Mouse (Mus musculus): ENCODE measurements at regions not wholly inside any gene's neighbourhood (a gene's known extent, or its start where the extent isn't known, plus 50 kb on each side); places are given as distances from the start of the nearest gene placed in this dataset.

DNA sequence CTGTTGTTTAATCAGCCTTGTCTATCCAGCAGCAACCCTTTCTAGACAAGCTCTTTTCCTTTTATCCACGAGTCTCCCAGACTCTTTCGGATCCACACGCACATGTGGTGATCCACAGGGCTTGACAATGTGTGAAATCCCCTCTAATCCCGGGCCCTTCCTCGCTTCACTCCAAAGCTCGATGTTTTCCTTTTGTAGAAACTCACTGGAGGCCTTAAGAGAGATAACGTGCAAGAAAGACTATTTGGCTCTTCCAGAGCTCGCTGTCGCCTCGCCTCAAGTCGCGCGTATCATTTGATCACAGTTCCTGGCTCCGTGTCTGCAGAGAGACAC, 234.9 kb downstream of the Gm5426 start:
- H3K27ac ChIP-seq (ENCODE audit: low read length): no peak overlapping the region
- no peaks in the 10 kb centered on the region for H3K9me3 ChIP-seq (ENCODE audit: control insufficient read depth, low read length)
- no peak overlapping the region for H3K4me3 ChIP-seq (ENCODE audit: low read length)
- no peaks in the 10 kb centered on the region for H3K27me3 ChIP-seq (replicated peaks; ENCODE audit: control insufficient read depth, insufficient read depth, low read length)
- H3K36me3 ChIP-seq (ENCODE audit: control insufficient read depth, insufficient read depth, low read length): no peaks in the 10 kb centered on the region
- no peak overlapping the region for H3K4me2 ChIP-seq (ENCODE audit: low read depth, low read length)
- ATAC-seq: no peak
- WGBS: 81% methylated on average over 14 of the region's 14 CpGs
- no peak overlapping the region for H3K9ac ChIP-seq (ENCODE audit: low read depth, low read length)
- H3K4me1 ChIP-seq (ENCODE audit: control insufficient read depth, insufficient read depth, low read length): 0 out of 2 replicates have a peak, but pooled peaks cover 3% of the 10 kb centered on the region

DNA sequence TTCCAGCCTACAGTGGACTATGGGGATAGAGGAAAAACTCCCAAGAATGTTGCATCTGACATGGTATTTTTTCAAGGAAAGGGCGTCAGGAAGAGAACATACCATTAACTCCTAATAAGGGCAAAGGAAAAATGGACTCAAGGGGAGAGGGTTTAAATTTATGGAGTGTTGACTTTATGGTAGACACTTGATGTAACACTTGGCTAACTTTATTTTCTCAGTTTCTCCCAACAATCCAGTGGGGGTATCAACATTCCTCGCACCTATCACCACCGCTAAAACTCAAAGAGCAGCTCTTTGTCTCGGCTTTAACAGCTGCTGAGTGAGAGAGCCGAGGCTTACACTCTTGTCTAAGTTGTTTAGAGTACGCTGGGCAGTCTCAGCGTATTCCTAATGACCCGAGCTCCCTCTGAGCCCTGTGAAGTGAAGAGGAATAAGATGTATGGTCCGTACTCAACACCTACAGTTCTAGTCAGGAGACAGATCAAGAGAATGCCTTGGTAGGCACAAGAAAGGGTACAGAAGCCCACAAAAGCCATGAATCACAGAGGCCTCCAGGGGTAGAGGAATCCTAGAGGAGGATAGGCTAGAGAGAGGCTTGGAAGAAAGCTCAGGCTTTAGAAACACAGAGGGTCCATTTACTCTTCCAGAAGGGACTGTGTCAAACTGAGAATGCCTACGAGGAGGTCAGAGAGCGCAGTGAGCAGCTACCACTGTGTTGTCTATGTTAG, 236.4 kb downstream of the Gm5426 start:
- no peaks in the 10 kb centered on the region for H3K9me3 ChIP-seq (ENCODE audit: control insufficient read depth, low read length)
- peak; percentile 50; the same call in 1 of the 2 replicates for ATAC-seq
- H3K27ac ChIP-seq (ENCODE audit: low read length): peak overlapping the region; percentile 71
- 0 out of 2 replicates have a peak, but pooled peaks cover 3% of the 10 kb centered on the region for H3K4me1 ChIP-seq (ENCODE audit: control insufficient read depth, insufficient read depth, low read length)
- no peaks in the 10 kb centered on the region for H3K27me3 ChIP-seq (replicated peaks; ENCODE audit: control insufficient read depth, insufficient read depth, low read length)
- H3K9ac ChIP-seq (ENCODE audit: low read depth, low read length): no peak overlapping the region
- WGBS: 48% methylated on average over 11 of the region's 11 CpGs
- no peak overlapping the region for H3K4me2 ChIP-seq (ENCODE audit: low read depth, low read length)
- no peaks in the 10 kb centered on the region for H3K36me3 ChIP-seq (ENCODE audit: control insufficient read depth, insufficient read depth, low read length)
- no peak overlapping the region for H3K4me3 ChIP-seq (ENCODE audit: low read length)

DNA sequence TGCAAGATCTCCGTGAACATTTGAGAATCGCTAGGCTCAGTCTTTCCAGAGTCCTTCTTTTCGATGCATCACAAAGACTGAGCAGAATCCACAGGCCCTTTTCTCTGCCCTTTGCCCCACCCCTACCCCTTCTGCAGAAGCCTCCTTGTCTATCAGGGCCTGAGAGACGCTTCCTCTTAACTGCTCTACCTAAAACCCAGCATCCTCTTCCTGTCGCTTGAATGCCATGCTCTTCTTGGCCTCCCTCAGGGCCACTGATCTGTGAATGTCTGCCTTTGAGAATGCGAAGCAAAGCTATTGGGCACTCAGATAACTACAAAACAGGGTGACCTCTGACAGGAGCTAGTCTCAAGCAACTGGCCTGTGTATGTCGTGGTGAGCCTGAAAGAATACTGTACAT, 237.1 kb downstream of the Gm5426 start:
- H3K9me3 ChIP-seq (ENCODE audit: control insufficient read depth, low read length): no peaks in the 10 kb centered on the region
- 75% methylated on average over 7 of the region's 7 CpGs for WGBS
- H3K27ac ChIP-seq (ENCODE audit: low read length): peak overlapping the region; percentile 71
- H3K27me3 ChIP-seq (replicated peaks; ENCODE audit: control insufficient read depth, insufficient read depth, low read length): no peaks in the 10 kb centered on the region
- no peak overlapping the region for H3K4me2 ChIP-seq (ENCODE audit: low read depth, low read length)
- H3K9ac ChIP-seq (ENCODE audit: low read depth, low read length): no peak overlapping the region
- no peak overlapping the region for H3K4me3 ChIP-seq (ENCODE audit: low read length)
- H3K4me1 ChIP-seq (ENCODE audit: control insufficient read depth, insufficient read depth, low read length): 0 out of 2 replicates have a peak, but pooled peaks cover 3% of the 10 kb centered on the region
- no peaks in the 10 kb centered on the region for H3K36me3 ChIP-seq (ENCODE audit: control insufficient read depth, insufficient read depth, low read length)
- no peak for ATAC-seq

DNA sequence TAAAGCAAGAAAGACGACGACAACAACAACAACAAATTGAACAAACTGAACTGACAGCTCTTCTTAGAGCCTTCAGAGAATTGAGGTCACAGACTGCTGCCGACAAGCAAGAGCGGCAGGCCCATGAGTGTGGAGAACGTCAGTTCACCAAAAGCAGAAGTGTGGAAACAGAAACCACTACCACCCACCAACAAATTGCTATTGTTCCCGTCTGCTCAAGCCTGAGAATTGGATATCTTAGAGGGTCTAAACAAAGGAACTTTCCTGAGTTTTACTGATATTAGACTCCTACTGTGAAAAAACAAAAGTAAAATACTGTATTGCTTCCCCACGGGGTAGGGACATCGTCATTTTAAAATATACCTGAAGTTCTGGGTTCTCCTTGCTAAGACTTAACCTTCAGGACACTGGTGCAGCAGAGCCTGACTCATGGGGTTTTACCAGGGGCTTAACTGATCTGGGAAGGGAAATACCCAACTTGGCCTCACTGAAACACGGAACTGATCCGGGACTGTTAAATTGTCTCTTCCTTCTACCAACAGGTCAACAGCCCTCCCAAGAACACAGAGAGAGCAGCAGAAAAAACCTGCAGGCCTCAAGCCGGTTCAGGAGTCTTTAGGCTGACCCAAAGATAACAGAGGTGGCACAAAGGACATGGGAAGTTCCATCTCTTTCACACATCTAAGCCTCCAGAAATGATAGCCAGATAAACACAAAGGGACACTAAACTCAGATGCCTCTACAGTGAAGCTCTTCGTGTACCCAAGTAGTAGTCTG, 238.1 kb downstream of the Gm5426 start:
- ATAC-seq: no peak
- Histone ChIP-seq H3K4me1 (ENCODE audit: control insufficient read depth, insufficient read depth, low read length) (0 out of 2 replicates have a peak, but pooled peaks cover 3% of the 10 kb centered on the region), H3K36me3 (ENCODE audit: control insufficient read depth, insufficient read depth, low read length) (no peaks in the 10 kb centered on the region)

GRCm38 (mm10) chr10:96375070-96375447, 238.7 kb downstream of the Gm5426 start:
- H3K4me1 ChIP-seq (ENCODE audit: control insufficient read depth, insufficient read depth, low read length): 0 out of 2 replicates have a peak, but pooled peaks cover 3% of the 10 kb centered on the region
- H3K27ac ChIP-seq (ENCODE audit: low read length): no peak overlapping the region
- no peak overlapping the region for H3K9ac ChIP-seq (ENCODE audit: low read depth, low read length)
- no peaks in the 10 kb centered on the region for H3K9me3 ChIP-seq (ENCODE audit: control insufficient read depth, low read length)
- H3K4me3 ChIP-seq (ENCODE audit: low read length): no peak overlapping the region
- WGBS: 91% methylated on average over 3 of the region's 3 CpGs
- H3K27me3 ChIP-seq (replicated peaks; ENCODE audit: control insufficient read depth, insufficient read depth, low read length): no peaks in the 10 kb centered on the region
- H3K4me2 ChIP-seq (ENCODE audit: low read depth, low read length): no peak overlapping the region
- ATAC-seq: no peak
- no peaks in the 10 kb centered on the region for H3K36me3 ChIP-seq (ENCODE audit: control insufficient read depth, insufficient read depth, low read length)

More for the DNA sequence above, 238.1 kb downstream of the Gm5426 start:
- no peak overlapping the region for H3K4me2 ChIP-seq (ENCODE audit: low read depth, low read length)
- no peaks in the 10 kb centered on the region for H3K9me3 ChIP-seq (ENCODE audit: control insufficient read depth, low read length)
- 85% methylated on average over 12 of the region's 12 CpGs for WGBS
- no peaks in the 10 kb centered on the region for H3K27me3 ChIP-seq (replicated peaks; ENCODE audit: control insufficient read depth, insufficient read depth, low read length)
- H3K27ac ChIP-seq (ENCODE audit: low read length): no peak overlapping the region
- H3K9ac ChIP-seq (ENCODE audit: low read depth, low read length): no peak overlapping the region
- no peak overlapping the region for H3K4me3 ChIP-seq (ENCODE audit: low read length)

DNA sequence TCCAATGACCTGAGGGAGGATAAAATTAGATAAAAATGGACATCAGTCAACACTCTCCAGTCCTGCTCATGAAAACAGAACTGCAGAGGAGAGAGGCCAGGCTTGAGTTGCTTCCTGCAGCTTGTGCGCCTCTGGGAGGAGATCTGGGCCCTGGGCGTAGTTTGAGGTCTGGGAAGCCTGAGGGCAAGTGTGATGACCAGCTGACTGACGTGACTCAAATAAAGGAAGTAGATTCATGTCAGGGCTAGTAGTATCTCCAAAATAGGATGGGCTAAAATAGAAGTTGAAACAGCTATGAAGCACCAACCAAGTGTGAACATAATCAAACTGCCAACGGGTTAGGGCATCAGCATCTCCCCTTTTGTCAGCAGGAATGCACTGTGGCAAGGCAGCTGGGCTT, 239.3 kb upstream of the Btg1 start:
- H3K27ac ChIP-seq (ENCODE audit: low read length): no peak overlapping the region
- no peaks in the 10 kb centered on the region for H3K36me3 ChIP-seq (ENCODE audit: control insufficient read depth, insufficient read depth, low read length)
- H3K4me3 ChIP-seq (ENCODE audit: low read length): no peak overlapping the region
- H3K9me3 ChIP-seq (ENCODE audit: control insufficient read depth, low read length): no peaks in the 10 kb centered on the region
- H3K27me3 ChIP-seq (replicated peaks; ENCODE audit: control insufficient read depth, insufficient read depth, low read length): no peaks in the 10 kb centered on the region
- ATAC-seq: no peak
- H3K4me2 ChIP-seq (ENCODE audit: low read depth, low read length): no peak overlapping the region
- H3K4me1 ChIP-seq (ENCODE audit: control insufficient read depth, insufficient read depth, low read length): no peaks in the 10 kb centered on the region
- H3K9ac ChIP-seq (ENCODE audit: low read depth, low read length): no peak overlapping the region
- WGBS: 83% methylated on average over 4 of the region's 4 CpGs

- H3K4me1 ChIP-seq (ENCODE audit: control insufficient read depth, insufficient read depth, low read length): no peaks in the 10 kb centered on the region
- H3K9ac ChIP-seq (ENCODE audit: low read depth, low read length): no peak overlapping the region
- H3K27ac ChIP-seq (ENCODE audit: low read length): no peak overlapping the region
- H3K36me3 ChIP-seq (ENCODE audit: control insufficient read depth, insufficient read depth, low read length): no peaks in the 10 kb centered on the region
- H3K27me3 ChIP-seq (replicated peaks; ENCODE audit: control insufficient read depth, insufficient read depth, low read length): no peaks in the 10 kb centered on the region
- ATAC-seq: peak; percentile 40; the same call in 1 of the 2 replicates
- no peak overlapping the region for H3K4me2 ChIP-seq (ENCODE audit: low read depth, low read length)
- no peaks in the 10 kb centered on the region for H3K9me3 ChIP-seq (ENCODE audit: control insufficient read depth, low read length)
- H3K4me3 ChIP-seq (ENCODE audit: low read length): no peak overlapping the region
- WGBS: 55% methylated on average over 9 of the region's 9 CpGs
Measured at GRCm38 (mm10) chr10:96379016-96379771, 237.6 kb upstream of the Btg1 start.

DNA sequence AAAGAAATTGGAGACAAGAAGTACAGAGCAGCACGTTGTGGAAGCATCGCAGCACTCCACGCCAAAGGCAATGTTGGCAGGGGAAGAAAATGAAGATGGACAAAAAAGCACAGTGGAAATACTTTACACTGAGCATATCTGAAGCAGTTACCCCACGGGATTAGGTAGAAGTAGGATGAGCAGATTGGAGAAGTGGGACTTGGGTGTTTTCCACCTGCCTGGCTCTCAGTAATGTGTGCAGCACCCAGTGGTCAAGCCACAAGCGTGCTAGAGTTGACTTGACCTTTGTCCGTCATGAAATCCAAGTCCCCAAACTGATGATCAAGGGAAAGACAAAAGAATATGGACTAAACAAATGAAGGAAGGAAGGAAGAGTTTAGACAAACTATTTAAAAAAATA, 235.1 kb upstream of the Btg1 start:
- Histone ChIP-seq H3K9me3 (ENCODE audit: control insufficient read depth, low read length) (no peaks in the 10 kb centered on the region), H3K4me2 (ENCODE audit: low read depth, low read length) (no peak overlapping the region), H3K4me3 (ENCODE audit: low read length) (no peak overlapping the region), H3K4me1 (ENCODE audit: control insufficient read depth, insufficient read depth, low read length) (no peaks in the 10 kb centered on the region), H3K27me3 (replicated peaks; ENCODE audit: control insufficient read depth, insufficient read depth, low read length) (no peaks in the 10 kb centered on the region), H3K36me3 (ENCODE audit: control insufficient read depth, insufficient read depth, low read length) (no peaks in the 10 kb centered on the region), H3K9ac (ENCODE audit: low read depth, low read length) (no peak overlapping the region), H3K27ac (ENCODE audit: low read length) (no peak overlapping the region)
- ATAC-seq: no peak
- 90% methylated on average over 6 of the region's 6 CpGs for WGBS

DNA sequence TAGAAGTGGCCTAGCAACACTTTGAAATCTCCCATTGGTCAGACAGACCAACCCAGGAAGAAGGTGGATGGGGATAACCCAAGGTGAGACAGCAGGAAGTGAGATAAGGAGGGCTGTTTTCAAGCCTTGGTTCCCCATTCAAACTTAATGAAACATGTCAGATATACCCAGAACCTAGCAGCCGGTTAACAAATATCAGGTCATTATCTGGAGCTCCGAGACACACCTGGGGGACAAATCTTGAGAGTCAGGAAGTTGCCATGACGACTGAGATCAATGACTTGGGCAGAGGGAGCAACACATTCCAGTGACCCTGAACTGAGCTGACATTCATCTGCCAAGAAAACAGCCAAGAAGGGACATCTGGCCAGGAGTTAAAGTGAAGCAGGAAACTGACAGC, 225.1 kb upstream of the Btg1 start:
- Histone ChIP-seq H3K4me2 (ENCODE audit: low read depth, low read length) (no peak overlapping the region), H3K4me3 (ENCODE audit: low read length) (no peak overlapping the region), H3K27ac (ENCODE audit: low read length) (no peak overlapping the region), H3K27me3 (replicated peaks; ENCODE audit: control insufficient read depth, insufficient read depth, low read length) (no peaks in the 10 kb centered on the region), H3K9me3 (ENCODE audit: control insufficient read depth, low read length) (no peaks in the 10 kb centered on the region), H3K36me3 (ENCODE audit: control insufficient read depth, insufficient read depth, low read length) (no peaks in the 10 kb centered on the region), H3K9ac (ENCODE audit: low read depth, low read length) (no peak overlapping the region), H3K4me1 (ENCODE audit: control insufficient read depth, insufficient read depth, low read length) (no peaks in the 10 kb centered on the region)
- ATAC-seq: no peak
- 52% methylated on average over 3 of the region's 3 CpGs for WGBS

Measured in intestine, embryonic 16.5 days (tissue).